Mouse (Mus musculus): ENCODE results near the gene Gsap. TPM values are rescaled to one million over a fixed set of nuclear protein-coding genes. Genes with fewer than 3 reads are reported as not detected.

The Gsap gene
- polyA plus RNA-seq, 1 experiment from 2014 or later = 1.9 TPM

GRCm38 (mm10) chr5:21217453-21218294 lies 31.6 kb downstream of the Gsap start:
- Histone ChIP-seq H3K4me3 (replicated peaks) (no peak overlapping the region), H3K27ac (replicated peaks) (no peak overlapping the region), H3K4me2 (peak overlapping the region; percentile 23; the same call in 1 of the 2 replicates), H3K27me3 (no peaks in the 10 kb centered on the region), H3K4me1 (replicated peaks) (peaks cover 27% of the 10 kb centered on the region), H3K36me3 (replicated peaks) (no peaks in the 10 kb centered on the region), H3K9ac (no peak overlapping the region), H3K9me3 (replicated peaks) (no peaks in the 10 kb centered on the region)
- WGBS (ENCODE audit: insufficient replicate concordance) = 19% methylated on average over 14 of the region's 14 CpGs
- ATAC-seq (ENCODE audit: insufficient read depth) = peak; percentile 86

DNA sequence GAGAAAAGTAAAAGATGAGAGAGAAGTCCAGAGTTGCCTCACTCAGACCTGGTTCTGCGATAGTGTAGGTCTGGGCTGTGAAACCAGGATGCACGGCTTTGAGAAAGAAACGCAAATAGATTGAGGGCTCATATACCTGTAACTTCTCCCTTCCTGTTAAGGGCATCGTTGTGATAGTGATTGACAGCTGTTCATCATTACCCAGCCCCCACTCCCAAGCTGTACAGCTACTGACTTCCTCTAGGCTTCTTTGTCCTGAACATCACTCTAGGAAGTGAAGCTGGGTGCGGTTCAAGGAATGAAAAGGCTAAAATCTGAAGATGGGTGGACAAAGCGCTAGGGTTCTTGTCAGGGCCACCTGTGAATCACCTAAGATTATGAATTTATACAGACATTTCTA lies 46.8 kb downstream of the Gsap start:
- no peak overlapping the region for H3K27ac ChIP-seq (replicated peaks)
- no peak overlapping the region for H3K4me3 ChIP-seq (replicated peaks)
- no peak overlapping the region for H3K4me2 ChIP-seq
- H3K4me1 ChIP-seq (replicated peaks) = no peaks in the 10 kb centered on the region
- no peaks in the 10 kb centered on the region for H3K27me3 ChIP-seq
- ATAC-seq (ENCODE audit: insufficient read depth) = no peak
- H3K9me3 ChIP-seq (replicated peaks) = no peaks in the 10 kb centered on the region
- no peak overlapping the region for H3K9ac ChIP-seq
- no peaks in the 10 kb centered on the region for H3K36me3 ChIP-seq (replicated peaks)
- 66% methylated on average over 6 of the region's 6 CpGs for WGBS (ENCODE audit: insufficient replicate concordance)

DNA sequence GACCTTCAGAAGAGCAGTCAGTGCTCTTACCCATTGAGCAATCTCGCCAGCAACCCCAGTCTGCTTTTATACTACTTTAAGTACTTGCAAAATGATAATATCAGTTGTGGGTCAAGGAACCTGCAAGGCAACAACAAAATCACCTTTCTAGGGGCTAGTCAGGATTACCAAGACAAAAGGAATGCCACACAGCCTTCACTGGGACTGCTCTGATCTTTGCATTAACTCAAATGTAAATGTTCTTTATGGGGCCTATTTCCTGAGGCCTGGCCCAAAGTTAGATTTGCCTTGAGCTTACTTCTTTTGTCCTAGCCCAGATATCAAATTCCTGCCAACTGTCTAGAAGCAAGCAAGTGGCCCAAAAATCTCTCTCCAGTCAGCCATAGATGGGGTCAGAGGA lies 58.5 kb downstream of the Gsap start:
- no peak overlapping the region for H3K4me2 ChIP-seq
- H3K27me3 ChIP-seq = no peaks in the 10 kb centered on the region
- no peak overlapping the region for H3K27ac ChIP-seq (replicated peaks)
- H3K4me1 ChIP-seq (replicated peaks) = no peaks in the 10 kb centered on the region
- no peak overlapping the region for H3K4me3 ChIP-seq (replicated peaks)
- no peak for ATAC-seq (ENCODE audit: insufficient read depth)
- no peak overlapping the region for H3K9ac ChIP-seq
- H3K9me3 ChIP-seq (replicated peaks) = no peaks in the 10 kb centered on the region
- 52% methylated on average over 1 of the region's 1 CpGs for WGBS (ENCODE audit: insufficient replicate concordance)
- H3K36me3 ChIP-seq (replicated peaks) = no peaks in the 10 kb centered on the region

DNA sequence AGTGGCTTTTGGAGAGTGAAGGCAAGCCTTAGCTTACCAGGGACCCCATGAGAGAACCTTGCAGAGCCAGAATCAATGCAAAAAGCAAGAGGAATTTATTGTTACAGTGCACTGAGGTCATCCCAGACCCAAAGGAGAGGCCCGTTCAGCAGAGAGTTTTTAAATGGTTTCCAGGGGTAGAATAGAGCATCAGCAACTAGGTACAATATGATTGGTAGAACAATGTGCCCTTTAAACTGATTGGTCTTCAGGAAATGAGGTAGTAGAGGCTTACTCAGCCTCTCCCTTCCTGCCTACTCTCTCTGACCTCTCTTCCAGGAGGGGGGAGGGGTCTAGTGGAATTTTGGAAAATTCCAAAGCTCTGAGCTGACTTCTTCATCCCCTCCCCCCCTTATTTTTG lies 59.2 kb downstream of the Gsap start:
- no peak overlapping the region for H3K27ac ChIP-seq (replicated peaks)
- no peak overlapping the region for H3K4me3 ChIP-seq (replicated peaks)
- 56% methylated on average over 1 of the region's 1 CpGs for WGBS (ENCODE audit: insufficient replicate concordance)
- H3K4me1 ChIP-seq (replicated peaks) = no peaks in the 10 kb centered on the region
- ATAC-seq (ENCODE audit: insufficient read depth) = no peak
- H3K27me3 ChIP-seq = no peaks in the 10 kb centered on the region
- no peak overlapping the region for H3K9ac ChIP-seq
- H3K36me3 ChIP-seq (replicated peaks) = no peaks in the 10 kb centered on the region
- H3K9me3 ChIP-seq (replicated peaks) = no peaks in the 10 kb centered on the region
- no peak overlapping the region for H3K4me2 ChIP-seq

DNA sequence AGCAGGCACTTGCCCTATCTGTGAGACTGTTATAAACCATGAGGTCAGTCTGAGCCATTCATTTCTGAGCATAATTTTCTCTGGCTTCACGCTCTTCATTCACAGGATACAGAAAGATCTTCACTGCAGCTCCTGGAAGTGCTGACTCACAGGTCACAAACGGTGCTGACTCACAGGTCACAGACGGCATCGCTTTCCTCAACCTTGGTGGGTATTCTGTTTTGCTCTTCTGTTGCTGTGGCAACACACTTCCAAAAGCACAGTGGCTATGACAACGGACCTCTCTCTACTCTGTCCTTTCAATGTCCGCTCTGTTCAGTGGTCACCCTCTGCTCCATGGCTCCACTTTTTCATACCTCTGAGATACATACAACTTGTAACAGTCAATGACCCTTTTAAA lies 60.7 kb downstream of the Gsap start:
- 61% methylated on average over 6 of the region's 6 CpGs for WGBS (ENCODE audit: insufficient replicate concordance)
- H3K27ac ChIP-seq (replicated peaks) = no peak overlapping the region
- H3K27me3 ChIP-seq = no peaks in the 10 kb centered on the region
- H3K4me2 ChIP-seq = no peak overlapping the region
- no peak overlapping the region for H3K4me3 ChIP-seq (replicated peaks)
- no peak overlapping the region for H3K9ac ChIP-seq
- no peaks in the 10 kb centered on the region for H3K9me3 ChIP-seq (replicated peaks)
- ATAC-seq (ENCODE audit: insufficient read depth) = no peak
- H3K36me3 ChIP-seq (replicated peaks) = no peaks in the 10 kb centered on the region
- no peaks in the 10 kb centered on the region for H3K4me1 ChIP-seq (replicated peaks)

GRCm38 (mm10) chr5:21247916-21248315 lies 61.9 kb downstream of the Gsap start:
- Histone ChIP-seq H3K4me3 (replicated peaks) (no peak overlapping the region), H3K36me3 (replicated peaks) (no peaks in the 10 kb centered on the region), H3K27ac (replicated peaks) (no peak overlapping the region), H3K4me2 (no peak overlapping the region), H3K4me1 (replicated peaks) (no peaks in the 10 kb centered on the region), H3K9me3 (replicated peaks) (no peaks in the 10 kb centered on the region), H3K9ac (no peak overlapping the region), H3K27me3 (no peaks in the 10 kb centered on the region)
- 56% methylated on average over 2 of the region's 2 CpGs for WGBS (ENCODE audit: insufficient replicate concordance)
- no peak for ATAC-seq (ENCODE audit: insufficient read depth)

DNA sequence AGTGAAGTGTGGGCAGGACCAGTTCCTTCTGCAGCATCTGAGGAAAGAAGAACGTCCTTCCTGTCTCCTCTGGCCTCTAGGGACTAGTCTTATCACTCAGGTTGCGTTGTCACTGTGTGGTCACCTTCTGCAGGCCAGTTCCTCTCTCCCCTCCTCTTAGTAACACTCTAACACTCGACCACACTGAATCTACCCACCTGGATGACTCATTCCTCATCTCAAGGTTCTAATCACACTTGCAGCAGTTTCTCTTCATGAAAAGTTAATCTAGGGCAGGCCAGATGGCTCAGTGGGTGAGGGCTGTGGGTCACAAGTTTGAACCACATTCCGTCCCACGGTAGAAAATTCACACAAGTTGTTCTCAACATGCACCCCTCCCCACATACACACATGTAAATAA lies 62.8 kb downstream of the Gsap start:
- Histone ChIP-seq H3K27me3 (no peaks in the 10 kb centered on the region), H3K4me1 (replicated peaks) (no peaks in the 10 kb centered on the region), H3K9ac (no peak overlapping the region), H3K4me2 (no peak overlapping the region), H3K36me3 (replicated peaks) (no peaks in the 10 kb centered on the region), H3K9me3 (replicated peaks) (no peaks in the 10 kb centered on the region), H3K27ac (replicated peaks) (no peak overlapping the region), H3K4me3 (replicated peaks) (no peak overlapping the region)
- no peak for ATAC-seq (ENCODE audit: insufficient read depth)
- WGBS (ENCODE audit: insufficient replicate concordance) = 20% methylated on average over 5 of the region's 5 CpGs

- Histone ChIP-seq H3K9ac (no peak overlapping the region), H3K4me2 (no peak overlapping the region), H3K27me3 (no peaks in the 10 kb centered on the region), H3K27ac (replicated peaks) (no peak overlapping the region; the same call in 1 of the 2 replicates), H3K9me3 (replicated peaks) (no peaks in the 10 kb centered on the region), H3K36me3 (replicated peaks) (no peaks in the 10 kb centered on the region), H3K4me3 (replicated peaks) (no peak overlapping the region), H3K4me1 (replicated peaks) (0 out of 2 replicates have a peak, but pooled peaks cover 3% of the 10 kb centered on the region)
- ATAC-seq (ENCODE audit: insufficient read depth) = no peak
- 50% methylated on average over 12 of the region's 12 CpGs for WGBS (ENCODE audit: insufficient replicate concordance)
Observed at GRCm38 (mm10) chr5:21254731-21255525, 68.9 kb downstream of the Gsap start.

DNA sequence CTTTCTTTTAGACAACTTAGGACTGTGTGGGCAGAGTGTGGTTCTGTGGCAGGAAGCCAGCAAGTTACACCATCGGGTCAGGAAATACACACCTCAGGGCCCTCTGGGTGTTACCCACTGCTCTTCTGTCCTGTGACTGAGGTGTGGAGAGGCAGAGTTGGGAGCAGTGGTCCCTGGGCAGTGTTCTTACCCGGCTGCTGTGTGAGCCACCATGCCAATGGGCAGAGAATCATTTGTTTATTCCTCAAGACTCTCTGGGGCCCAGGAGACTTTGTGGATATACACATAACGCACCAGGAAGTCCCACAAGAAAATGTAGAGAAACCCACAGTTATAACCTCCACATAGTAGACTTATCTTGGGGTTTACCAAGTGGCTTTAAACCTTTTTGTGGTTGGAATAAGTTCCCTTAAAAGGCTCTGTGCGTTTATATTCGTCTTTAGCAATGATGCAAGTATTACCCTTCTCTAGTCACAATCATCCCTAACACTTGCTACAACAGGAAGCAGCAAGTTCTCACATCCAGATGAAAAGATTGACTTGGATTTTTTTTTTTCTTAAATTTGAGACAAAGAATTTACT lies 69.6 kb downstream of the Gsap start:
- Histone ChIP-seq H3K9me3 (replicated peaks) (no peaks in the 10 kb centered on the region), H3K27ac (replicated peaks) (no peak overlapping the region; the same call in 1 of the 2 replicates), H3K4me3 (replicated peaks) (no peak overlapping the region), H3K9ac (no peak overlapping the region), H3K36me3 (replicated peaks) (no peaks in the 10 kb centered on the region), H3K4me1 (replicated peaks) (0 out of 2 replicates have a peak, but pooled peaks cover 3% of the 10 kb centered on the region), H3K27me3 (no peaks in the 10 kb centered on the region), H3K4me2 (no peak overlapping the region)
- 22% methylated on average over 5 of the region's 5 CpGs for WGBS (ENCODE audit: insufficient replicate concordance)
- no peak for ATAC-seq (ENCODE audit: insufficient read depth)

DNA sequence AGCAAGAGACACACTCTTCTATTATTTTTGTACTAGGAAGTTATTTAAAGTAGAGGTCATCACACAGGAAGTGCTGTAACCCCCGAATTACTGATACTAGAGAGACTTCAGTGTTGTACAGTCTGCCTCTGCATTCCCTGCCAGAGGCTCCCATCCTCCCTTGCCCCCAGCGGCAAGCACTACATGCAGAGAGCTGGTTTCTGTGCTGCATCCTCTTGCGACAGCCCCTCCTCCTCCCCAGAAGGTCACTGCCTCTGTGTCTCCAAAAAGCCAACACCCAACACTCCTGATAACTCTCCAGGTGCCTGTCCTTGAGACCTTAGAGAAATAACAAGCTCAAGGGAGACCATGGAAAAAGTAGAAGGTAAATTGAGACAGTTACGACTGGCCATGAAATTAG lies 71.1 kb downstream of the Gsap start:
- no peaks in the 10 kb centered on the region for H3K9me3 ChIP-seq (replicated peaks)
- H3K4me1 ChIP-seq (replicated peaks) = 0 out of 2 replicates have a peak, but pooled peaks cover 3% of the 10 kb centered on the region
- ATAC-seq (ENCODE audit: insufficient read depth) = no peak
- H3K4me3 ChIP-seq (replicated peaks) = no peak overlapping the region
- no peaks in the 10 kb centered on the region for H3K36me3 ChIP-seq (replicated peaks)
- no peak overlapping the region for H3K4me2 ChIP-seq
- whole genome bisulfite sequencing (ENCODE audit: insufficient replicate concordance) = 36% methylated on average over 4 of the region's 4 CpGs
- H3K9ac ChIP-seq = no peak overlapping the region
- H3K27ac ChIP-seq (replicated peaks) = no peak overlapping the region
- H3K27me3 ChIP-seq = no peaks in the 10 kb centered on the region

DNA sequence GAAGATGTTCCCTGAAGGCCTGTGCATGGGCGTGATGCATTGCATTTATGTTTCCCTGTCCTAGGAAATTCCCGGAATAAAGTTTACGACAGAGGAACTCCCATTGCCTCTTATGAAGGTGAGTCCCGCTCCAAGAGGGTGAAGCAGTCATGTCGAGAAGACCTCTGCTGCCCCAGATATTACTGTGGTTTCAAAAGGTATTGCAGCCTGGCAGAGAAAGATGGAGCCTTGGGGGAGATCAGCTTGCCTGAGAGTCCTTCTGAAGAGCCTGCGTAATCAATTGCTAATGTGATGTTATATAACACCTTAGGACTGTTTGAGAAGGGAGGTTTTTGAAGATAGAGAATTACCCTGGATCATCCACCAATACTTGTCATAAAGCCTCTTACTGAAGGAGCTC lies 71.8 kb downstream of the Gsap start:
- no peak for ATAC-seq (ENCODE audit: insufficient read depth)
- Histone ChIP-seq H3K4me1 (replicated peaks) (0 out of 2 replicates have a peak, but pooled peaks cover 3% of the 10 kb centered on the region), H3K4me2 (no peak overlapping the region), H3K36me3 (replicated peaks) (no peaks in the 10 kb centered on the region), H3K9me3 (replicated peaks) (no peaks in the 10 kb centered on the region), H3K27ac (replicated peaks) (no peak overlapping the region), H3K9ac (no peak overlapping the region), H3K4me3 (replicated peaks) (no peak overlapping the region), H3K27me3 (no peaks in the 10 kb centered on the region)
- WGBS (ENCODE audit: insufficient replicate concordance) = 54% methylated on average over 6 of the region's 6 CpGs
